Mouse (Mus musculus) ES-Bruce4 (cell line): ENCODE measurements around the gene Adam23. TPM values are rescaled to one million over a fixed set of nuclear protein-coding genes. Genes with fewer than 3 reads are reported as not detected.

Experiments
- H3K27ac ChIP-seq: 2 replicates; pipeline ENCODE4 v1.5.1; 2012; ENCODE audit warnings: low read length, inconsistent platforms; ENCODE audit not compliant: insufficient read depth
- H3K27me3 ChIP-seq: 2 replicates; pipeline ENCODE4 v1.6.1; 2012; ENCODE audit warnings: mild to moderate bottlenecking, low read length, inconsistent platforms; ENCODE audit not compliant: control insufficient read depth, poor library complexity, insufficient read depth, severe bottlenecking
- H3K36me3 ChIP-seq: 2 replicates; pipeline ENCODE4 v1.6.1; 2012; ENCODE audit warnings: inconsistent platforms, mild to moderate bottlenecking, low read length, moderate library complexity; ENCODE audit not compliant: control insufficient read depth, poor library complexity, insufficient read depth, severe bottlenecking
- H3K4me1 ChIP-seq: one replicate; pipeline ENCODE4 v1.8.1; 2011; ENCODE audit warnings: low read length; ENCODE audit not compliant: control insufficient read depth, insufficient read depth
- H3K4me3 ChIP-seq: 2 replicates; pipeline ENCODE4 v1.5.1; 2011; ENCODE audit warnings: low read depth, mild to moderate bottlenecking, low read length
- H3K9ac ChIP-seq: 2 replicates; pipeline ENCODE4 v1.6.1; 2012; ENCODE audit warnings: low read depth, mild to moderate bottlenecking, inconsistent platforms; ENCODE audit not compliant: poor library complexity, severe bottlenecking
- H3K9me3 ChIP-seq: replicated peaks from 2 replicates; pipeline ENCODE4 v1.6.1; 2012; ENCODE audit warnings: mild to moderate bottlenecking, low read length, inconsistent platforms; ENCODE audit not compliant: control insufficient read depth, poor library complexity, insufficient read depth, severe bottlenecking
- CTCF ChIP-seq: IDR thresholded peaks from one replicate; pipeline ENCODE4 v1.8.1; 2011; ENCODE audit warnings: low read depth, low read length
- EP300 ChIP-seq: IDR thresholded peaks from 2 replicates; pipeline ENCODE4 v1.6.1; 2011; ENCODE audit warnings: low read depth, low read length; ENCODE audit not compliant: insufficient read depth
- POLR2A ChIP-seq: IDR thresholded peaks from one replicate; pipeline ENCODE4 v1.8.1; 2011; ENCODE audit warnings: low read length; ENCODE audit not compliant: insufficient read depth
- polyA plus RNA-seq: library from polyadenylated mRNA; stranded (reverse); fragments of >200 nt; gene quantifications from 2 replicates; pipeline ENCODE4 v1.2.4, GENCODE M21; 2011; ENCODE audit warnings: low read depth; ENCODE audit not compliant: missing spikeins, insufficient read depth, insufficient read length

The Adam23 gene
- polyA plus RNA-seq, 1 experiment, result 26.1 TPM

GRCm38 (mm10) chr1:63572229-63572628 is 126.5 kb downstream of the Adam23 start:
- no peaks in the 10 kb centered on the region for H3K27me3 ChIP-seq
- H3K4me1 ChIP-seq, result no peaks in the 10 kb centered on the region
- H3K4me3 ChIP-seq, result no peak overlapping the region
- TF ChIP-seq POLR2A (no peak), EP300 (no peak), CTCF (no peak)
- peaks cover 9% of the 10 kb centered on the region for H3K36me3 ChIP-seq
- H3K27ac ChIP-seq, result no peak overlapping the region
- H3K9ac ChIP-seq, result no peak overlapping the region
- H3K9me3 ChIP-seq, result no peaks in the 10 kb centered on the region

- H3K4me1 ChIP-seq, result no peaks in the 10 kb centered on the region
- H3K9ac ChIP-seq, result no peak overlapping the region
- H3K27me3 ChIP-seq, result no peaks in the 10 kb centered on the region
- peaks cover 6% of the 10 kb centered on the region for H3K36me3 ChIP-seq
- no peak overlapping the region for H3K4me3 ChIP-seq
- no peak for TF ChIP-seq EP300
- TF ChIP-seq POLR2A, result no peak
- no peak for TF ChIP-seq CTCF
- no peak overlapping the region for H3K27ac ChIP-seq
- H3K9me3 ChIP-seq, result no peaks in the 10 kb centered on the region
Measured at GRCm38 (mm10) chr1:63573432-63573831, 127.7 kb downstream of the Adam23 start.

DNA sequence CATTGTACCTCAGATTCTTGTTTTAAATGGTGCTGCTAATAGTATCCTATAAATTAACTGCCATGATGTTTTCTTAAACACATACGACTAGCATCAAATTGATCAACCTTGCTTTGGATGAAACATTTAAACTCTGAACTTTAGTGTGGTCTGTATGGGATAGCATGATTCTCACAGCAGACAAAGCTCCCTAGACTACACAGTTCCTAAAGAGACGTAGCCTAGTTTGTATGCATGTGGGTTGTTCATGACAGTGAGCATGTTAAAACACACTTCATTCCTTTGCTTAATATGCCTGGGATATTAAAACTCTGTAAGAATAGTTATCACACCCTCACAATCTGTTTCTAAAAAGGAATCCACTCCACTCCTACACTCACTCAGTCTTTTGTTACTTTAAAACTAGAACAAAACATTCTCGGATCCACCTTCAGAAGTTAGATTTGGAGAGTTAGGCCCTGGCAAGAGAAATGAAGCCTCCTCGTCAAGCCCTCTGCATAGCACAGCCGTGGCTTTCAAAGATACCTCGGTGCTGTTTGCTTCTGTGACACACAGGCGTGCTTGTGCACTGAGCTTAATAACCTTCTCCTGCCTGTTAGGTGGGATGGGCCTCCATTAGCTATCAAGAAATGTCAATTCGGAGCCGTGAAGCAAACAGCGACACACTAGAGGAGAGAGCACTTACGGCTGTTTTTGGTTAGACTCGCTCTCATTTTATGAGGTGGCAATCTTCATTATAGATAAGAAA is 128.3 kb downstream of the Adam23 start:
- no peaks in the 10 kb centered on the region for H3K27me3 ChIP-seq
- H3K27ac ChIP-seq, result no peak overlapping the region
- no peak for TF ChIP-seq EP300
- TF ChIP-seq POLR2A, result no peak
- H3K4me1 ChIP-seq, result no peaks in the 10 kb centered on the region
- no peak overlapping the region for H3K4me3 ChIP-seq
- H3K9ac ChIP-seq, result no peak overlapping the region
- H3K9me3 ChIP-seq, result no peaks in the 10 kb centered on the region
- peaks cover 2% of the 10 kb centered on the region; the same call in 1 of the 2 replicates for H3K36me3 ChIP-seq

- no peak for TF ChIP-seq EP300
- TF ChIP-seq CTCF, result no peak
- TF ChIP-seq POLR2A, result no peak
- Histone ChIP-seq H3K36me3 (no peaks in the 10 kb centered on the region; the same call in 1 of the 2 replicates), H3K9ac (no peak overlapping the region), H3K4me1 (no peaks in the 10 kb centered on the region), H3K4me3 (no peak overlapping the region), H3K27me3 (no peaks in the 10 kb centered on the region), H3K9me3 (no peaks in the 10 kb centered on the region), H3K27ac (no peak overlapping the region)
Measured at GRCm38 (mm10) chr1:63576803-63577202, 131.1 kb downstream of the Adam23 start.

DNA sequence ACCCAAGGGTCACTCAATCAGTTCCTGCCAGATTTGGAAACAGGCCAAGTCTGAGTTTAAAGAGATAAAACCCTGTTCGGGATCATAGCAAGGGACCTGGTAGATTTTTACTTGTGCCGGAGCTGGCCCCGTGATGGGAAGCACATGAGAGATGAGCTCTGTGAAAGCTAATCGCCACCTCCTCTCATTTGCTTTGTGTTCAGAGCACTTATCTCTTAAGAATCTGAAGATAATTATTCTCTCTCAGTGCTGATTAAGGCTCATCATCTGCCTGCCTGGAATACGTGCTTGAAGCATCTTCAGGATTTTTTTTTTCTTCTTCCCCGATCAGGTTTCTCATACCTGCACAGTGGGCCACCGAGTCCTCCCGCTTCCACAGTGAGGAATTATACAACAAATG is 133.5 kb downstream of the Adam23 start:
- Histone ChIP-seq H3K4me3 (no peak overlapping the region), H3K4me1 (no peaks in the 10 kb centered on the region), H3K27me3 (no peaks in the 10 kb centered on the region), H3K36me3 (no peaks in the 10 kb centered on the region), H3K9me3 (no peaks in the 10 kb centered on the region), H3K27ac (no peak overlapping the region), H3K9ac (no peak overlapping the region)
- TF ChIP-seq CTCF, result no peak

DNA sequence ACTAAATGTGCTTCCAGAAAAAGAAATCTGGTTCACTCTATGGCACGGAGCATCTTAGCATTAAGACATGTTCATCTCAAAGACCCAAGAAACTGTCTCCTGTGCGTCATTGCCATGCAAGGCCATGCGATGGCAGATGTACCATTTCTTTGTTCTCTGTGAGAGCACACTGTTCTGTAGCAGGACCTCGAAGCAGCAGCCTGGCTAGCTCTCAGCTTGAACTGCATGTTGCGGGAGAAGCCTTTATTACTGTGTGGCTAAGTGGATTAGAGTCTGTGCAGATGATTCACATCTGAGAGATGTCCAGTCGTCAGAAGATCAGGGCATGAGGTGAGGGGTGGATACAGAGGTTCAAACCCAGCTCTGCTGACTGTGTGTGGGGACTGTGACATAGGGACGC is 141.2 kb downstream of the Adam23 start:
- H3K4me1 ChIP-seq, result no peaks in the 10 kb centered on the region
- H3K36me3 ChIP-seq, result peaks cover 3% of the 10 kb centered on the region; the same call in 1 of the 2 replicates
- no peak for TF ChIP-seq CTCF
- TF ChIP-seq POLR2A, result no peak
- TF ChIP-seq EP300, result no peak
- H3K27ac ChIP-seq, result no peak overlapping the region
- H3K9ac ChIP-seq, result no peak overlapping the region
- no peaks in the 10 kb centered on the region for H3K9me3 ChIP-seq
- H3K27me3 ChIP-seq, result no peaks in the 10 kb centered on the region
- H3K4me3 ChIP-seq, result no peak overlapping the region
